Mouse (Mus musculus): Measurements from ENCODE around the gene Slc15a4. TPM values are rescaled to one million over a fixed set of nuclear protein-coding genes. Genes with fewer than 3 reads are reported as not detected.

Gene Slc15a4
- total and polyA plus RNA-seq, 3 experiments = 31.7 to 35.5 TPM; not detected in 1

GRCm38 (mm10) chr5:127639067-127639605, 6.4 kb upstream of the Slc15a4 start:
- TF ChIP-seq MXI1 (IDR thresholded peaks at IDR 0.05; ENCODE audit: low read depth, low read length) (no peak), UBTF (IDR thresholded peaks at IDR 0.05; ENCODE audit: borderline replicate concordance, insufficient read depth, low read depth, low read length) (no peak), MAZ (IDR thresholded peaks at IDR 0.05; ENCODE audit: low read depth, low read length) (no peak), MYC (IDR thresholded peaks at IDR 0.05; ENCODE audit: low read depth, low read length) (no peak), SIN3A (IDR thresholded peaks at IDR 0.05; ENCODE audit: low read length) (no peak), RAD21 (IDR thresholded peaks at IDR 0.05; ENCODE audit: low read depth, low read length) (no peak), SMC3 (IDR thresholded peaks at IDR 0.05; ENCODE audit: low read depth, low read length) (no peak), TAL1 (IDR thresholded peaks at IDR 0.05; ENCODE audit: low read length) (no peak), USF2 (IDR thresholded peaks at IDR 0.05; ENCODE audit: borderline replicate concordance in 1 of 2, insufficient read depth in 1 of 2, low read depth in 1 of 2, low read length in 2 of 2) (no peak), CHD2 (IDR thresholded peaks at IDR 0.05; ENCODE audit: low read length) (no peak), GATA1 (IDR thresholded peaks at IDR 0.05; ENCODE audit: low read depth, low read length) (no peak), MAX (IDR thresholded peaks at IDR 0.05; ENCODE audit: low read length) (no peak), POLR2AphosphoS5 (IDR thresholded peaks at IDR 0.05; ENCODE audit: borderline replicate concordance, low read depth, low read length) (no peak)
- Histone ChIP-seq H3K79me2 (ENCODE audit: control insufficient read depth, insufficient read depth, low read length, poor library complexity) (no peaks in the 10 kb centered on the region), H3K36me3 (ENCODE audit: control insufficient read depth in 1 of 2, insufficient read depth in 2 of 2, low read length in 2 of 2) (no peaks in the 10 kb centered on the region), H3K27ac (ENCODE audit: control insufficient read depth, low read depth, low read length) (no peak overlapping the region), H3K9me3 (replicated peaks; ENCODE audit: insufficient read depth, low read length) (no peaks in the 10 kb centered on the region), H3K27me3 (ENCODE audit: control insufficient read depth in 1 of 2, insufficient read depth in 2 of 2, low read length in 2 of 2) (no peaks in the 10 kb centered on the region), H3K9ac (ENCODE audit: control insufficient read depth, low read depth, low read length, poor library complexity, severe bottlenecking) (no peak overlapping the region), H3K4me1 (ENCODE audit: control insufficient read depth in 1 of 2, insufficient read depth in 2 of 2, low read length in 2 of 2) (no peaks in the 10 kb centered on the region), H3K4me3 (ENCODE audit: control insufficient read depth in 1 of 2, insufficient read depth in 1 of 2, low read depth in 2 of 2, low read length in 2 of 2) (no peak overlapping the region)
- DNase-seq (ENCODE audit: low read depth, low spot score) = no peak

- no peak overlapping the region for H3K9ac ChIP-seq (ENCODE audit: control insufficient read depth, low read depth, low read length, poor library complexity, severe bottlenecking)
- H3K36me3 ChIP-seq (ENCODE audit: control insufficient read depth in 1 of 2, insufficient read depth in 2 of 2, low read length in 2 of 2) = no peaks in the 10 kb centered on the region
- H3K9me3 ChIP-seq (replicated peaks; ENCODE audit: insufficient read depth, low read length) = no peaks in the 10 kb centered on the region
- no peak for TF ChIP-seq ZMIZ1 (IDR thresholded peaks at IDR 0.05; ENCODE audit: low read depth, low read length)
- TF ChIP-seq CTCF (IDR thresholded peaks at IDR 0.05 in 2 of 3, conservative IDR thresholded peaks at IDR 0.05 in 1 of 3; ENCODE audit: control insufficient read depth in 1 of 3, insufficient read depth in 1 of 3, low read depth in 2 of 3, low read length in 3 of 3, poor library complexity in 1 of 3, severe bottlenecking in 1 of 3) = no peak
- no peak for TF ChIP-seq POLR2A (IDR thresholded peaks at IDR 0.05; ENCODE audit: control insufficient read depth in 1 of 2, insufficient read depth in 1 of 2, low read depth in 1 of 2, low read length in 2 of 2, poor library complexity in 1 of 2)
- no peak for TF ChIP-seq TBP (IDR thresholded peaks at IDR 0.05; ENCODE audit: low read depth, low read length)
- no peak for TF ChIP-seq E2F4 (IDR thresholded peaks at IDR 0.05; ENCODE audit: borderline replicate concordance, low read depth, low read length)
- TF ChIP-seq KAT2A (conservative IDR thresholded peaks at IDR 0.05; ENCODE audit: low read depth, low read length) = no peak
- no peak for TF ChIP-seq MYB (IDR thresholded peaks at IDR 0.05; ENCODE audit: low read depth, low read length)
- TF ChIP-seq SIN3A (IDR thresholded peaks at IDR 0.05; ENCODE audit: low read length) = no peak
- TF ChIP-seq USF1 (IDR thresholded peaks at IDR 0.05; ENCODE audit: low read depth, low read length) = no peak
- TF ChIP-seq CHD1 (IDR thresholded peaks at IDR 0.05; ENCODE audit: low read depth, low read length) = no peak
- TF ChIP-seq ETS1 (IDR thresholded peaks at IDR 0.05; ENCODE audit: low read depth, low read length) = no peak
- TF ChIP-seq NELFE (IDR thresholded peaks at IDR 0.05; ENCODE audit: low read depth, low read length) = no peak
- no peak for TF ChIP-seq GATA1 (IDR thresholded peaks at IDR 0.05; ENCODE audit: low read depth, low read length)
- TF ChIP-seq POLR2AphosphoS5 (IDR thresholded peaks at IDR 0.05; ENCODE audit: borderline replicate concordance, low read depth, low read length) = no peak
- TF ChIP-seq ZKSCAN1 (IDR thresholded peaks at IDR 0.05; ENCODE audit: low read depth, low read length) = no peak
- no peak for TF ChIP-seq MAFK (IDR thresholded peaks at IDR 0.05; ENCODE audit: borderline replicate concordance, low read depth, low read length)
- no peak for TF ChIP-seq HCFC1 (IDR thresholded peaks at IDR 0.05; ENCODE audit: low read depth, low read length)
- no peak overlapping the region for H3K4me3 ChIP-seq (ENCODE audit: control insufficient read depth in 1 of 2, insufficient read depth in 1 of 2, low read depth in 2 of 2, low read length in 2 of 2)
- no peak for DNase-seq (ENCODE audit: low read depth, low spot score)
- no peaks in the 10 kb centered on the region for H3K79me2 ChIP-seq (ENCODE audit: control insufficient read depth, insufficient read depth, low read length, poor library complexity)
- H3K4me1 ChIP-seq (ENCODE audit: control insufficient read depth in 1 of 2, insufficient read depth in 2 of 2, low read length in 2 of 2) = no peaks in the 10 kb centered on the region
- H3K27ac ChIP-seq (ENCODE audit: control insufficient read depth, low read depth, low read length) = no peak overlapping the region
- no peaks in the 10 kb centered on the region for H3K27me3 ChIP-seq (ENCODE audit: control insufficient read depth in 1 of 2, insufficient read depth in 2 of 2, low read length in 2 of 2)
Measured at GRCm38 (mm10) chr5:127638177-127638576, 5.5 kb upstream of the Slc15a4 start.

Measured in MEL (cell line).